Mouse (Mus musculus) neural tube, embryonic 10.5 days (tissue): ENCODE results near the gene Aspg.
A peak's percentile ranks its signal among the peaks of the same experiment; 100 is the strongest.

Experiments used
- DNase-seq: peaks from one replicate; pipeline ENCODE4 v3.0.0-alpha.2; 2017; ENCODE audit warnings: low spot score; ENCODE audit errors: extremely low spot score

The Aspg gene

GRCm38 (mm10) chr12:112113710-112114109 is 7.2 kb downstream of the Aspg start:
- peak; percentile 89 for DNase-seq

- no peak for DNase-seq
Measured at GRCm38 (mm10) chr12:112117006-112117405, 10.5 kb downstream of the Aspg start.

- DNase-seq, result no peak
Measured at GRCm38 (mm10) chr12:112117649-112118048, 11.2 kb downstream of the Aspg start.

- DNase-seq, result no peak
Measured at GRCm38 (mm10) chr12:112121188-112121587, 14.7 kb downstream of the Aspg start.

- no peak for DNase-seq
Measured at GRCm38 (mm10) chr12:112125903-112126302, 19.4 kb downstream of the Aspg start.

DNA sequence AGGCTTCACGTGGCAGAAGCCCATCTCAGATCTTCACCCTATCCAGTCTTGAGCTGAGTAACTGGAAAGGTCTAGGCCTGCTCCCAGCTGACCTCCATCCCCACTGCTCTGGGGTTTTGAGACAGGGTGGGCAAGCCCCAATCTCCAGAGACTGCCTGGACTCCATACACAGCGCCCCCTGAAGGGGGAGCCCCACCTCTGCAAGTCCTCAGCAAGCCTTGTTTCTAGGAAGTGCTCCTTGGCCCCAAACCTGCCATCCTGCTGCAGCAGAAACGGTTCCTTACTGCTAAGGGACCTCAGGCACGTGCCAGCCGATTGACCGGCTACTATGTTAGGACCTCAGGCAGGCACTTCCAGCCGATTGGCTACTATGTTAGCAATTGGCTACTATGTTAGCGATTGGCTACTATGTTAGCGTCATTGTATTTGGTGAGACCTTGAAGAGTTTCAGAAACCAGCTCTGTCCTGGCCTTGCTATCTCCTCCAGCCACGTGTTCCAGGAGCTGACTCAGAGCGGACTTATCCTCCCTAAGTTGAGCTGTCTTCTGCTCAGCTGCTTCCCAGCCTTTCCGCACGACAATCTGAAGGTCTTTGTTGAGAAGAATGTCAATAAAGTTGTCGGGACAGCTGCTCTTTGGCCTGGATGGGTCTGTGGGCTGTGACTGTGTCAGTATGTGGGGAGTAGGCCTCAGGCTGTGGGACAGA is 20.6 kb downstream of the Aspg start:
- DNase-seq, result no peak

- DNase-seq, result no peak
Measured at GRCm38 (mm10) chr12:112128526-112128925, 22.0 kb downstream of the Aspg start.

- no peak for DNase-seq
Measured at GRCm38 (mm10) chr12:112129300-112129856, 22.9 kb downstream of the Aspg start.

GRCm38 (mm10) chr12:112130161-112130860 is 23.8 kb downstream of the Aspg start:
- DNase-seq, result peak; percentile 61

GRCm38 (mm10) chr12:112130957-112131356 is 24.5 kb downstream of the Aspg start:
- peak; percentile 33 for DNase-seq

DNA sequence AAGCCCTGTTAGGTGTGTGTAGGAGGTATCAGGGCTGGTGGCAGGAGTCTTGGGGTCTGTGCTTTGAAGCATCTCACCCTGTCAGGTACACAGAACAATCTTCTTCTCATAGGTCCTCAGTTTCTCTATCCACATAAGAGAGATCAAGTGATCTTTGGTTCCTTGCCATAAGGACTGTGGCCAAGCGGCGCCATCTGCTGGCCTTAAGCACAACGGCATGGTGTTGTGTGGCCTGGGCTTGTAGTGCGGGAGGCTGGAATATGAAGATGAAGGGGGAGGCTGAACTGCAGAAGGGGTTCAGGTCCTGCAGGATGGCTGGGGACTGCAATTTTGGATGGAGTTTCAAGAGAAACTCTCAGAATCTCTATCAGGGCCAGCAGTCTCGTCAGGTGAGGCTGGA is 33.8 kb downstream of the Aspg start:
- DNase-seq, result peak; percentile 54

DNA sequence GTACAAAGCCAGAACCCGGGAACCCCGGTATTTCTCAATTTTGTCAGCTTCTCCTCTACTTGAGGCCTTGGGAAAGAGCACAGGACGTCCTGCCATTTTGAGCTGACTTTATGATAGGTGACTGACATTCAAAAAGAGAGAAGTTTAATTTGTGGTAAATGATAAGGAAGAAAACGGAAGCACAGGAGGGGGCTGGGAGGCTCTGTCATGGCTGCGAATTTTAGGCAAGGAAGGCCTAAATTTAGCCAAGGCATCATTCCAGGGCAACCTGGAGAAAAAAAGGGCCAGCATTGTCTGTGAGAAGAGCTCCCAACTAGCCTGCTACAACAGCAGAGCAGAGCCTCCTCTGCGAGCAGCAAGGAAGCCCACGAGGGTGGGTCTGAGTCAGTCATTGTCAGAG is 34.3 kb downstream of the Aspg start:
- no peak for DNase-seq

- DNase-seq, result peak; percentile 74
Measured at GRCm38 (mm10) chr12:112141300-112141699, 34.8 kb downstream of the Aspg start.

DNA sequence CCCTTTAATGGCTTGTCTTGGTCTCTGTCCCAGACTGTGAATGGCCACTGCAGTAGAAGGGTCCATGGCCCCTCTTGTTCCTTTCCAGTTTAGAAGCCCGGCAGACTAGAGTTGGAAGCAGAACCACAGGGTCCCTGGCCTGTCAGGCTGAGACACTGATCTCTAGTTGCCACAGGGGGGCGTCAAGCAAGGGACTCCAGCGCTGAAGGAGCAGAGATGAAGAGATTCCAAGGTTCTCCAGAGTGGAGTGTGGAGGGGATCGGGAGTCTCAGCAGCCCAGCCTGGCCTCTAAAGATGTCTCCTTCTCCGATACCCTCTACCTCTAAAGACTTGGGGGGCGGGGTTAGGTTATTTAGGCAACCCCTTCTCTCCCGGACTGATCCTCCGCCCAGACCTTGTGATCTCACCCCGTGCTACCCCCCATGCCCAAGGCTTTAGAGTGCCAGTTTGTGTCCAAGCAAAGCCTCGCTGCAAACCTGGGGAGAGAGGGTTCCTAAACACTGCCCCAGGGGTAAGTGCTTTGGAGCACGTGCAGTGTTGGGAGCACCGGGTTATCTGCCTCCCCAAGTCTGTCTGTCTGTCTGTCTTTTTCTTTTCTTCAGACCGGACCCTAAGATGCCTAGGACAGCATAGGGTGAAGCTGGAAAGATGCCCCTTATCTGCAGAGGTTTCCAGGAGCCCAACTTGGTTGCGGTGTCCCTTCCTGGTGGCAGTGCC is 36.8 kb downstream of the Aspg start:
- DNase-seq, result peak; percentile 40

GRCm38 (mm10) chr12:112143833-112144201 is 37.3 kb downstream of the Aspg start:
- peak; percentile 56 for DNase-seq

DNA sequence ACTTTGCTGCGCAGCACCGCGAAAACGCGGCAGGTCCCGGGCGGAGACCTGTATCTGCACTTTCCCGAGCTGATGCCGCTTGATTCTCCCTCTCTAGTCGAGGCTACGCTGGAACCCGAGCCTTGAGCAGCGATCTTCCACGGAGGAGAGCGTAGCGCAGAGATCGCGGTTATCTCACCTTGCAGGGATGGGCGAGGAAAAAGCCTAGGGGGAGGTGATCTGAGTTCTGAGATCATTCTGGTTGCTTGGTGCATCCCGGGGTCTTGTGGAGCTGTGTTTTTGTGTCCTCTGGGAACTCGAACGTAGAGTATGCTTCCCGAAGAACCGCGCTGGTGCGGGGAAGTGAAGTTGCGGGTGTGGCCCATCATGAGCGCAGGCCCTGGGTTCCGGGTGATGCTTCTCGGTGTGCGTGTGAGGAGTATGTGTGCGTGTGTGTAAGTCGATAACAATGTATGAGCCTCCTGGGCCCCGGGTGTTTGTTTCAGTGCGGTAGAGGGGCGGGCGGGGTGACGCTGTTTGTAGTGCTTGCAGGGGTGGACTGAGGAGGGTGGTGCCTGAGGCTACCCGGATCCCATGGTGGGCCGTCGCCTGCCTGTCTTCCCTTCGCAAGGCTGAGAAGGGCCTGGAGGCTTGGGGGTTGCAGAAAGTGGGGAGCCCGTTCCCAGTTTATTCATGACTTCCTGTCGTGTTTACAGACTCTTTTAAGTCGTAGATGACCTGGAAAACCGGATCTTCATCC is 38.1 kb downstream of the Aspg start:
- peak; percentile 50 for DNase-seq

- peak; percentile 95 for DNase-seq
Measured at GRCm38 (mm10) chr12:112145211-112145874, 38.9 kb downstream of the Aspg start.

DNA sequence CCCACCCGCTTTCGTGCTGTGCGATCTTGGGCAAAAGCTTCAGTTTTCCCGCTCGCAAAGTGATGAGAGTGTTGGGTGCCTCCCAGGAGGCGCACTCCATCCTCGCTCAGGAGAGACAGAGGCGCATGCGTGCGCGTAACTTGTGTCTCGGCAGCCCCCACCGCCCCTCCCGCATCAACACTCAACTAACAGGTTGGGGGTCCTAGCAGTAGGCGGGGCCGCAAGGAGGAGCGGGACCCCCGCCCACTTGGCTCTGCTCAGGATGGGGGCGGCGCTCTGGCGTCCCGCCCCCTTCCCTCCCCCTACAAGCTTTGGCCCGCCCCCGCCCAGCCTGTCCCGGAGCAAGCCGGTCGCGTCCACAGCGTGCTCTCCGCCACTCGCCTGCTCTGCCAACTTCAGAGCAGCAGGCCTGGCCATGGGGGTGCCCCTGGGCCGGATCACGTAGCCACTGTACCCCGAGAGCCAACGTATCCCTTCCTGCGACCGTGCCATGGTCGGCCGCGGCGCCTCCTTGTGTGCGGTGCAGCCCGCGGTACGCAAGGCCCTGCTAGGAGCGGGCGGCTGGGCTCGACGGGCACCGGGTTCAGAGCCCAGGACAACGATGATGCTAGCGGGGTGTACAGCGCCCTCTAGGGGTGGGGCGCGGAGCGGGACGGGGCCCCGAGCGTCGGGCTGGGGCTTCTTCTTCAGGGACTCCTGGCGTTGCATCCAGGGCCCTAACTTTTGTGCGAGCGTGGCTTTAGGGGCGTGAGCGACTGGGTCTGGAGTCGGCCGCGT is 39.6 kb downstream of the Aspg start, which contains the start of gene Kif26a:
Kif26a (plus strand) TSS at position 334 of the 777 bp plus-strand sequence.
- peak; percentile 83 for DNase-seq

DNA sequence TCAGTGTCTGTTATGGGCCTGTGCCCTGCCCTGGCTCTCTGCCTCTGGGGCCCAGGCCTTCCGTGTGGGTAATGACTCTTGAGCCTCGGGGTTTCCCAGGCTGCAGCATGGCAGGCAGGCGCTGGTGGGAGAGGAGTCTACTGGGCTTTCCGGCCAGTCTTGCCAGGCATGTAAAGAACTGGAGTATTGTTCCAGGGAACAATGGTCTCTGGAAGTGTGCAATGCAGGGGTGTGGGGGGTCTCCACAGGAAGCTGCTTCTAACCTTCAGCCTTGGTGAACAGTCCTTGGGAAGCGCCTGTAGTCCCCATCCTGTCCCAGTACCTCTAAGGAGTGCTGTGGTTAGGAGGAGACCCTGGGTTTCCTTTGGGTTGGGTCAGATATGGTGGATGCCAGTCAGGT is 40.9 kb downstream of the Aspg start:
- DNase-seq, result no peak

DNA sequence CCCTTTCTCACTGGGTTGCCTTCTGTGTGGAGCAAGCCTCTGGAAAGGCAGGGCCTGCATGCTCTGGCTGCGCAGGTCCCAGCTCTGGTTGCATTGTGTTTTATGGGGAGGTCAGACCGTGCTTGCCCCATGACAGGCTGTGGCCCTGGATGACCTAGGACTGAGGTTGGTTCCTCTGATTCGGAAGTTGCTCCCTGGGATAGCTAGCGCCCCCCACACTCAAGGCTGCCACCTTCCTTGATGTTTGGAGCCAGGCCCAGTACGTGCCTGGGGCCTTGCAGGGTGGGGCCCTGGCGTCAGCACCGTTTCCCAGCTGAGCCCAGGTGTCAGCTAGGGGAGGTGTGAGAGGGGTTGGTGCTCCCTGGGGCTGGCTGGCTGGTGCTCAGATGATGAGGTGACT is 43.5 kb downstream of the Aspg start:
- no peak for DNase-seq
